Mouse (Mus musculus): ENCODE measurements around the gene Arfip1.

Arfip1 gene

GRCm38 (mm10) chr3:84455733-84456417, 126.5 kb downstream of the Arfip1 start:
- DNase-seq (ENCODE audit: low read depth, low spot score): no peak

GRCm38 (mm10) chr3:84450651-84451050, 131.8 kb downstream of the Arfip1 start:
- no peak for DNase-seq (ENCODE audit: low read depth, low spot score)

GRCm38 (mm10) chr3:84449015-84449414, 133.4 kb downstream of the Arfip1 start:
- DNase-seq (ENCODE audit: low read depth, low spot score): no peak

- DNase-seq (ENCODE audit: low read depth, low spot score): no peak
These were observed 134.6 kb downstream of the Arfip1 start for GRCm38 (mm10) chr3:84447803-84448202.

All from mesoderm, embryonic 11.5 days (tissue).